Mouse (Mus musculus): ENCODE results near the gene Nlrc4.

Gene Nlrc4

DNA sequence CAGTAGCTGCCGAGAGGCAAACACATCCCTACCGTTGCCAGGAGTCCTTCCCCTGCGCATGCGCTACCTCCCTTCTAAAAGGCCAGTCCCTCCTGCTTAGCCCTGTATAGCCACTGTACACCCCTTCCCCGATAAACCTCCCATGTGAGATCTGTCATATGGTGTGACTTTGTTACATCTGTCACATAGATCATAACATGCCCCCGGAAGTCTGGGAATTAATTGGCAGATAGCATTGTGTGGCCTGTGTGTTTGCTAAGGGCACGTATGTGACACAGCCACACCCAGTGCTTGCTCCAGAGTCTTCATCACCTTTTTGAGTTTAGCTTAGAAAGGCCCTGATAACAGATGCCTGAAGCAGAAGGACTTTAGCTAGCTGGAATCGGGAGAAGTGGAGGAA, 28.9 kb downstream of the Nlrc4 start:
- no peak for DNase-seq (ENCODE audit: low spot score in 2 of 2)

DNA sequence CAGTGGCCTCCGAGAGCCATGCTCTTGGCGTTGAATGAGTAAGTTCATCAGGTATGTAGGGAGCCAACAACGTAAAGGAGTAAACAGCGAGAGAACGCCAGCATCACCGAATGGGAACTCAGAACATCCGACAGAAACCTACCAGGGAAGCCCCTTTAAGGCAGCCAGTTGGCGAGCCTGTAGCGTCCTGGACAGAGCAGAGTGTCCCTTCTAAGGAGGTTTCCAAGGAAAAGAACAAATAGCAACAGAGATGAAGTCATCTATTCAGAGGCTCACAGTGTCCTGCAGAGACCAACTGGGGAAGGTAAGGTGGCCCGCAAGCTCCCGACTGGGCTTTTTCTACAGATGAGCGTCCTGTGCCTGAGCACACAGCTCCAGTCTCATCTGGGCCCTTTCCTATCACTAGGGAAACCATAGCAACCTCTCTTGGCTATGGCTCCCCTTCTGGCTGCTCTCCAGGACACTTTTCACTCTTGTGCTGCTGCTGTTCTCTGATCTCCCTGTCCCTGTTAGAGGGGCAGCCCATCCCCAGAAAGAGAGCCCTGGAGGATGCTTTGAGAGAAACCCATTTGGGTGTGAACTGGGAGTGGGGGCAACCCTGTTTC, 34.4 kb downstream of the Nlrc4 start:
- peak in 1 of 2 experiments; percentile 17 for DNase-seq (ENCODE audit: low spot score in 2 of 2)

DNA sequence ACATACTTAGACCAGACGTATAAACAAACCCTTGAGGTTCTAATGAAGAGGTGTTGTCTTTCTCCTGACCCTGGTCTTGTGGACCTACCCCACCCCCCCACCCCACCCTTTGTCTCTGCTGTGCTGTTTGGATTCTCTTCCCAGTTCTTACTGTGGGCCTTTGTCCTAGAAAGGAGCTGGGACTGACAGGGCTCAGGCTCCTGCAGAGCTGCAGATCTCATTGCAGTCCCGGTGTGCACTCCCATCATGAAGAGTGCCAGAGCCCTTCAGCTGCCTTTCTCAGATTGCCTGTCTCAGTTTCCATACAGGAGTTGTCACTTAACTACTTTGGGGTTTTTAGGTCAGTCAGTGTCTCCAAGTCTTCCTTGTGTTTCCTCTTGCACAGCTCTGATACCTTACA, 38.3 kb downstream of the Nlrc4 start:
- no peak for DNase-seq (ENCODE audit: low spot score in 2 of 2)

DNA sequence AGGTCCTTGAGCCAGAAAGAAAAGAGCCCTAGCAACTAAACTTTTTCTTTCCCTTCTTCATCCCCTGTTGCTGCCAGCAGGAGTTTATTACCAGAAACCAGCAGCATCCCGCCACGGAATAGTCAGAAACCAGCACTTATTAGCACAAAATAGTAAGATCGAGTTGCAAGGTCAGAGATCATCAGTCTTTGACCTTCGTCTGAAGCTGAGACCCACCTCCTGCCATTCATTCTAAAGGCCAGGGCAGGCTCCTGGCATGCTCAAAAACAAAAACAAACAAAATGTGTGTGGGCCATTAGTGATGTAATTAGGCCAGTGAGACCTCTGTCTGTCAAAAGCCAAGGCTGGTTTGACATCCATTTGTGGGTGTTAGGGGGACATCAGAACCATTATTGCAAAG, 40.8 kb downstream of the Nlrc4 start:
- no peak for DNase-seq (ENCODE audit: low spot score in 2 of 2)

DNA sequence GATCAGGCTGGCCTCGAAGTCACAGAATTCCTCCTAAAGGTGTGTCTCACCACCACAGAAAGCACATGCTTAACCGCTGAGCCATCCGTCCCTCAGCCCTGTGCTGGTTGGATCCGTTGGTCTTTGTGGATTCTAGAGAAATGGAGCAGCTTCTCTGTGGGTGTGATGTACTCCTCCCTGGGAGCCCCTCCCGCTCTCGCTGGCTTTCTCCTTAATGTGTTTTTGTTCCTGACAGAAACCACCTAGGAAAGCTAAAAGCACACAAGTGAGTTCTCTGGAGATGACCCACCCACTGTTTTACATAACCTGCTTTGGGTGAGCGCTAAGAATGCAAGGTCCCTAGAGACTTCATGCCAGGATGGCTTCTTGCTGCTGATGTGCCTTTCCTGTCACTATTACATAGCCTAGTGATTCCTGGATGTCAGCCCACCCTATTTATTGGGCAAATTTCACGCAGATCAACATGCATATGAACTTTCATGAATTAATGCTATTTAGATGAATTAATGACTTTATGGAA, 42.0 kb downstream of the Nlrc4 start:
- no peak for DNase-seq (ENCODE audit: low spot score in 2 of 2)

DNA sequence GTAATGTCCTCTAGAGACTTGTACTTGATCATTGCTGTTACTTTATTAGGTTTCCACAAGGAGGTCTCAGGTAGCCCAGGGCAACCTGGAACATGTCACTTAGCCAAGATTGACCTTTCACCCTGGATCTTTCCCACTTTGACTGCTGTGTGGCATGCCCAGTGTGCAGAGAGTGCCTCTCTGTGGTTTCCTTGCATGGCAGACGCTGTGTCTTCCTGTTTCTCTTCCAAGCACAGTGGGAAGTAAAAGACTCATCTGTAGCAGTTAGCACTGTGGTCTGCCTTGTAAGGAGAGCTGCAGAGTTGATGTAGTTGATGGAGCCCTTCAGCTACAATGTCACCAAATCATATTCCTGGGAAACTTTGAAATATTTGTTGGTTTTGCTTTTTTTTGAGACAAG, 44.3 kb downstream of the Nlrc4 start:
- no peak for DNase-seq (ENCODE audit: low spot score in 2 of 2)

DNA sequence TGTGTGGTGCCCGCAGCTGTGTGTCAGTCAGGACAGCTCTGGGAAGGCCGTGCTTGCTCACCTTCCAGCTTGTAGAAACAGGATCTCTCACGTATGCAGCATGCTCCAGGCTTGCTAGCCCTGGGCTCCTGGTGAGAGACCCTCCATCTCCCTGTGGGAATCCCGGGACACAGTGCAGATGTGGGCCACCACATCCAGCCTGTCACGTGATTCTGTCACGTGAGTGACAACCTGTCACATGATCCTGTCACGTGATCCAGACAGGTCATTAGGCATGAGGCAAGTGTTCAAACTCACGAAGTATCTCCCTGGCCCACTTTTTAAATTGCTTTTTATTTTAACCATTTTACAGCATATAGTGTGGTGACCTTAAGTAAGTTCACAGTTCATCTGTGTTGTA, 45.6 kb downstream of the Nlrc4 start:
- DNase-seq (ENCODE audit: low spot score in 2 of 2) = no peak

DNA sequence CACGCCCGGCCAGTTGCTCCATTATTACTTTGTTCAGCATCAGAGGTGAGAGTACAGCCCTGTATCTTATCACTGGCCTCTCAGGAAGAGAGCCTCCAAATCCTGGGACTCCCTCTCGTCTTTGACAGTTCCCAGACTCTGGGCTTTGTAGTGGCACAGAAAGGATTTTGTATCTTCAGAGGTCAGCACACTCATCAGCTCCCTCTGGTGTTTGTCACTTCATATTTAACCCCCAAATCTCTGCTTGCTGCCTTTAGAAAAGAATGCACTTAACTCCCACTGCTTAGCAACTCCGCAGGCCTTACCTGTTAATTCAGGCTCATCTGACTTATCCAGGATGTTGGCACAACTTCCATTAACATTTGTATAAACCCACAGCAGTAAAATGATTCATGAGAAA, 49.2 kb downstream of the Nlrc4 start:
- DNase-seq (ENCODE audit: low spot score in 2 of 2) = no peak

DNA sequence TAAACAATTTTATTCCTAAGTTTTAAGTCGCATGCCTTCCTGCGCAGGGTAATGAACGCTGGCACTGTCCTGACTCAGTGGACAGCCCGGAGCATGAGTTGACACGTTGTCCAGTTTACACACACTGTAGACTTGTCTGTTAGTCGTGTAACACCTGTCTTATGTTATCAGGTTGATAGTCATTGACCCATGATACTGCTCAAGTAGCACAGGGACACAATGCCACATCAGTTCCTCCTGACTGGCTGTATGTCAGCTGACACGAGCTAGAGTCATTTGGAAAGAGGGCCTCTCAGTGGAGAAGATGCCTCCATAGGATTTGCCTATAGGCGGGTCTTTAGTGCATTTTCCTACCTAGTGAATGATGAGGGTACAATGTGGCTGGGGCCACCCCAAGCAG, 52.5 kb downstream of the Nlrc4 start:
- no peak for DNase-seq (ENCODE audit: low spot score in 2 of 2)

DNA sequence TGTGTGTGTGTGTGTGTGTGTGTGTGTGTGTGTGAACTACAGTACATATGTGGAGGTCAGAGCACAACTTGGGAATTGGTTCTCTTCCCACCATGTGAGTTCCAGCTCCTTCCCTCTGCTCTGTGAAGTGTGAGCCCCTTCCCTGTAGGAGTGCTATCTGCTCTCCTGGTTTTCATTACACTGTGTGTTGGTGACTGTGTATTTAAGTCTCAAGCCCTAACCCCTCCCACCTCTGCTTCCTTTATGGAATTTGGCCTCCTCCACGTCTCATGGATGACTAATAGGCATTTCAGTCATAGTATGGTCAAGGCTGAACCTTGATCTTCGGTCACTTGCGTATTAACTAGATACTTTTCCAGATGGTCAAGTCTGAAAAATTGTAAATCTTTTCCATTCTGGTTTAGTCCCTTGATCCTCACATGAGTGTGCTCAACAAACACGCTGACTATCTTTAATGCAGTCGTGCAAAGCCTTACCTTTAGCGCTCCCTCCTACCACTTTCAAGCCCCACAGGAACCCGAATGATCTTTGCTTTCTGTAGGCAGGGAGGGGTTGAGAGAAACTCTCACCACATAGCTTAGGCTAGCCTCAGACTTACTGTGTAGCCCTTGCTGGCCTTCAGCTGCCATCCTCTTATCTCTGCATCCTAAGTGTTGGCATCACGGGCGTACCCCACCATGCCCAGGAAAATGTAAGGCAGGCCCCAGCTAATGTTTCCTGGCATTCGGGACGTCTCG, 56.3 kb downstream of the Nlrc4 start:
- DNase-seq (ENCODE audit: low spot score in 2 of 2) = no peak

DNA sequence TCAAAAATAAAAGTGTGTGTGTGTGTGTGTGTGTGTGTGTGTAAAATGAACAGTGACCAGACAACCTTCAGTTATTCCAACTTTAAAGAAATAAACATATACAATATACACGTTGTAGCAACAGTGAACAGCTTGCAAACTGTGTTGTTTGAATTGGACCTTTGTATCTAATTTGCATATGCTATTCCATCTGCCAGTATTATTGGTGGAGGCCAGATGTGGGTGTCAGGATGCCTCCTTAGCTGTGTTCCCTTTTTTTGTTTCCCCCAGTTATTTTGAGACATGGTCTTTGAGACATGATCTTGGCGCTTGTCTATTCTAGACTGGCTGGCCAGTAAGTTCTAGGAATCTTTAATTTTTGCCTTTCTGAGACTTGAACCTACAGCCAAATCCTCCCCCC, 61.8 kb downstream of the Nlrc4 start:
- no peak for DNase-seq (ENCODE audit: low spot score in 2 of 2)

DNA sequence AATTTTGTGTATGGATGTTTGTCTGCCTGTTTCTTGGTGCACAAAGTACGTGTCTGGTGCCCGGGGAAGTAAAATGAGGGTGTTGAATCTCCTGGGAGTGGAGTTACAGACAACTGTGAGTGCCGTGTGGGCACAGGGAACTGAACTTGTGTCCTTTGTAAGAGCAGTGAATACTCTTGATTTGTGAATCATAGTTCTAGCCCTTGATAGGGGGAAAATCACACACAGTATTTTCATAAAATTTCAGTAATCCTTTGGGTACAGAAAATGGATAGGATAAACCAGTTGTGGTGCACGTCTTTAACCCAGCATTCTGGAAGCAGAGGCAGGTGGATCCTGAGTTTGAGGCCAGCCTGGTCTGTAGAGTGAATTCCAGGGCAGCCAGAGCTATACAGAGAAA, 62.2 kb downstream of the Nlrc4 start:
- DNase-seq (ENCODE audit: low spot score in 2 of 2) = no peak

DNA sequence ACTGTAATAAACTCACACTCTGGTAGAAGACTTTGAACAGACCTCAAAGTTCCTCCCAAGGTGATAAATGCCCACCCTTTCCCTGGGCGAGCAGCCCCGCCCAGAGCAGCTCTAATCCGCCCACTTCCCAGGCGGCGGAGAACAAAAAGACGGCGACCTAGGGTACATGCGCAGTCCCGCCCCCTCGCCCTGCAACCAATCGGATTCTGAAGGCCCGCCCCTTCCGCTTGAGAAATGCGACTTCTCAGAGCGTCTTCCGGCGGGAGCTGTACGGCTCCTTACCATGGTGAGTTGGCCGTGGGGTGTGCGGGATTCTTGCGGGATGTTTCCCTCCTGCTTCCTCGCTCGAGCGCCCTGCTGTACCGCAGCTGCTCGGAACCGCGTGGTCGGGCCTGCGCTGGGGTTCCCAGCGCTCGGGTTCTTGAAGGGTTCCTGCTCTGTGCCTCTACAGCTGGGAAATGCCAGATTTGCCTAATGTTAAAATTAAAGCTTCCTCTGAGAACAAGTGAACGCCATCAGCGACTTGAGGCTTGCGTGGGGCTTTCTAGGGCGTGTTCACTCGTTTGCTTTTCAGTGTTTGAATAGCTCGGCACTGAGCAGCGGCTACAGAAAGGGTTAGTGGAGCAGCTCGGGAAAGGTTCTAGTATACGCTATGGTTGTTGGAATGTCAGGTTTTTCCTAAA, 63.4 kb downstream of the Nlrc4 start, which contains the start of gene Slc30a6:
Slc30a6 (plus strand) TSS at position 226 of the 683 bp plus-strand sequence.
- DNase-seq (ENCODE audit: low spot score in 2 of 2) = peak; percentile 94 to 96

DNA sequence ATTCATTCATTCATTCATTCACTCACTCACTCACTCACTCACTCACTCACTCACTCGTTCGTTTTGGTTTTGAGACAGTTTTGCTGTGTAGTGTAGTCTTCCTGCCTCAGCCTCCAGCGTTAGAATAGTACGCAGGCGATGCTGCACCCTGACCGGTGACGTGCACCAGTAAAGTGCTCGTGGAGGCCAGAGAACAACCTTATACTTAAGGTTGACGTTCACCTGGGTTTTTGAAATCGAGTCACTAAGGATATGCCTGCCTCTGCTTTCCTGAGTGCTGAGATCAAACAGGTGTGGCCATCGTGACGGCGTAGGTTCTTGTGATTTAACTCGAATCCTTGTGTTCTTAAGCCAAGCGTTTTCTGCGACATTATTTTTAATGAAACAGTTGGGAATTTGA, 64.1 kb downstream of the Nlrc4 start:
- DNase-seq (ENCODE audit: low spot score in 2 of 2) = no peak

DNA sequence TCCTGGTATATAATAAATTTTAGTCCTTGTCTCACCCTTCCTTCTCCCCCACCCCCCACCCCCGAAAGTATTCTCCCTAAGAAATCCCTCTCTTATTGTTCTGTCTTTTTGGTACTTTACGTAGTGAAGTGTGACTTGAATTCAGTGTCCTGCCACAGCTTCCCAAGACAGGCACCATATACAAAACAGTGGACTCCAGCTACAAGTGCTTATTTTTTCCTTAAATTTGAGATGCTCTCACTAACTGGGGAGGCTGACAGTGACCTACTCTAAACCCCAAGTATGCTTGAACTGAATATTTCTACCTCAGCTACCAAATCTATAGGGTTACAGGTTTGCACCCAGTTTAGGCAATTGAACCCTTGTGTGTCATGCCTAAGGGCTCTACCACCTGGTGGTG, 64.6 kb downstream of the Nlrc4 start:
- DNase-seq (ENCODE audit: low spot score in 2 of 2) = no peak

DNA sequence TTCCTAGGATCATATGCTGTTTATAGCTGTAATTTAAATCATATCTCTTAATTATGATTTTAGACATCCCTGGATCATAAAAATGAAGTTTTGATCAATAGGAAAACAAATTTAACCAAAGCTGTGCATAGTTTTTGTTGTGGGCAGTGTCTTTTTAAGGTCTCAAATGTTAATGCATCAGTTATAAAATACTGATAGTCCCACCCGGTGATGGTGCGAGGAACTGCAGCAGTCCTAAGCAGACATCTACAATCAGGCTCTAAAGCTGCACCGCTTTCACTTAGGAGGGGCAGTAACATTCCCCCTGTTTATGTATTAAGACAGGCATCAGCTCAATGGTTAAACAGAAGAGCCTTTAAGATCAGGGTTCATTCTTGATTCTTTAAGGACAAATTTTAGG, 69.1 kb downstream of the Nlrc4 start:
- no peak for DNase-seq (ENCODE audit: low spot score in 2 of 2)

DNA sequence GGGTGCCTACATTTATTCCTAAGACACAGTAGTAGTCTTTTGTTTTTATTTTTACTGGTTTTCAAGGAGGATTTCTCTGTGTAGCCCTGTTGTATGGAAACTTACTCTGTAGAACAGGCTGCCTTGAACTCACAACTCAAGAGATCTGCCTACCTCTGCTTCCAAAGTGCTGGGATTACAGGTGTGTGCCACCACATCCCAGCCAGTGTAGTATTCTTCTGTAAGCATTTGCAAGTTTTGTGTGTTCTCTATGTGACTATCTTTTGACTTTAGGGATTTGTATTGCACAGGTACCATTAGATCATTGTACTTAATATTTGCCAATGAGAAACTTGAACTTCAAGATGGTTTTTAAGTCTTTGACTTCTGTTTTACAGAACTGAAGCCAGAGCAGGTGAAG, 72.3 kb downstream of the Nlrc4 start:
- DNase-seq (ENCODE audit: low spot score in 2 of 2) = no peak

DNA sequence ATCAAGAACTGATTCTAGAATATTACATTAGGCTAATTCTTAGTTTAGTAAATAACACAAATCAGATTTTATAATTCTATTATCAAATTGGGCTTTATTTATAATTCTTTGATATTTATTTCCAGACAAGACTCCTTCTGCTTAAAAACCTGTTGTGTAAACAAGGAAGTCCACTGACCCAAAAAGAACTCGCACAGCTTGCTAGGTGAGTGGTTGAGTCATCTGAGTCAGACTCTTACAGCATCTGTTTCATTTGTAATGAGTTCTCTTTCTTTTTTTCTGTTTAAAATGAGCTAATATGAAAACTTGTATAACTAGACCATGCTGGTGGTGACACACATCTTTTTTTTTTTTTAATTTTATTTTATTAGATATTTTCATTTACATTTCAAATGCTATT, 82.0 kb downstream of the Nlrc4 start:
- DNase-seq (ENCODE audit: low spot score in 2 of 2) = no peak

Data from heart, adult 9 months (tissue).